Mouse (Mus musculus) embryonic facial prominence, embryonic 14.5 days (tissue): Measurements from ENCODE around the gene Pdia2. TPM values are rescaled to one million over a fixed set of nuclear protein-coding genes. Genes with fewer than 3 reads are reported as not detected.

Experiments used
- ATAC-seq: fragments of 200-750 bp; cut with Nextera tagmentation; 2 replicates; pipeline ENCODE4 v1.8.0; 2017; ENCODE audit warnings: low read depth, moderate number of reproducible peaks, moderate TSS enrichment
- DNase-seq: peaks from one replicate; pipeline ENCODE4 v3.0.0-alpha.2; 2015; ENCODE audit warnings: low spot score
- H3K27ac ChIP-seq: fragments of 300-500 bp; sonication (generic); replicated peaks from 2 replicates; pipeline ENCODE4 v1.5.1; 2014; ENCODE audit warnings: low read depth, mild to moderate bottlenecking, low read length, moderate library complexity
- H3K27me3 ChIP-seq: fragments of 300-500 bp; sonication (generic); replicated peaks from 2 replicates; pipeline ENCODE4 v1.6.1; 2014; ENCODE audit warnings: low read length; ENCODE audit not compliant: control insufficient read depth, insufficient read depth
- H3K36me3 ChIP-seq: fragments of 300-500 bp; sonication (generic); 2 replicates; pipeline ENCODE4 v1.6.1; 2014; ENCODE audit warnings: low read length, mixed read lengths; ENCODE audit not compliant: control insufficient read depth, insufficient read depth
- H3K4me1 ChIP-seq: fragments of 300-500 bp; sonication (generic); 2 replicates; pipeline ENCODE4 v1.6.1; 2014; ENCODE audit warnings: antibody characterized with exemption, low read length; ENCODE audit not compliant: control insufficient read depth, insufficient read depth
- H3K4me2 ChIP-seq: fragments of 300-500 bp; sonication (generic); 2 replicates; pipeline ENCODE4 v1.6.1; 2014; ENCODE audit warnings: low read depth, mild to moderate bottlenecking, low read length, moderate library complexity, mixed read lengths
- H3K4me3 ChIP-seq: fragments of 300-500 bp; sonication (generic); 2 replicates; pipeline ENCODE4 v1.5.1; 2014; ENCODE audit warnings: low read depth, mild to moderate bottlenecking, low read length
- H3K9ac ChIP-seq: fragments of 300-500 bp; sonication (generic); 2 replicates; pipeline ENCODE4 v1.6.1; 2014; ENCODE audit warnings: low read depth, mild to moderate bottlenecking, low read length, moderate library complexity, mixed read lengths
- H3K9me3 ChIP-seq: fragments of 300-500 bp; sonication (generic); 2 replicates; pipeline ENCODE4 v1.6.1; 2016; ENCODE audit warnings: low read length; ENCODE audit not compliant: control insufficient read depth
- WGBS: fragments of 180-500 bp; shearing (Covaris S2); extraction: QIAGEN DNeasy Blood & Tissue Kit; methylation state at CpG from one replicate; pipeline ENCODE4 v1.1.7; 2014; 5-methylcytosine and 5-hydroxymethylcytosine counted together
- polyA plus RNA-seq: library from polyadenylated mRNA; unstranded; fragments of >200 nt; fragmentation: Nextera tagmentation; extraction: Ambion mirVana; gene quantifications from 2 replicates; pipeline ENCODE4 v1.2.1, GENCODE M21; 2014

Gene Pdia2
- 0.43 and 0.85 TPM in 2 replicates for polyA plus RNA-seq

GRCm38 (mm10) chr17:26198892-26199291, at the start of gene Pdia2:
Gene Pdia2 (minus strand): TSS chr17:26199087.
- ATAC-seq: no peak
- H3K9ac ChIP-seq: no peak within 1 kb of the TSS
- peaks cover 7% of the 10 kb centered on the region; the same call in 1 of the 2 replicates for H3K4me1 ChIP-seq
- H3K27me3 ChIP-seq: peaks cover 44% of the 10 kb centered on the region
- DNase-seq: no peak
- WGBS: 68% methylated on average over 4 of the region's 4 CpGs
- no peak within 1 kb of the TSS for H3K4me2 ChIP-seq
- no peak within 1 kb of the TSS for H3K4me3 ChIP-seq
- H3K9me3 ChIP-seq: no peaks in the 10 kb centered on the region
- no peak within 1 kb of the TSS for H3K27ac ChIP-seq
- peaks cover 43% of the 10 kb centered on the region for H3K36me3 ChIP-seq

GRCm38 (mm10) chr17:26244101-26244841, 45.4 kb upstream of the Pdia2 start, which contains the start of gene Fam234a:
Gene Fam234a (minus strand): TSS chr17:26244242.
- peak within 1 kb of the TSS; percentile 74 for H3K4me2 ChIP-seq
- peak; percentile 97 for ATAC-seq
- H3K4me1 ChIP-seq: peaks cover 6% of the 10 kb centered on the region
- H3K36me3 ChIP-seq: no peaks in the 10 kb centered on the region
- H3K4me3 ChIP-seq: peak within 1 kb of the TSS; percentile 84
- H3K27me3 ChIP-seq: no peaks in the 10 kb centered on the region
- no peaks in the 10 kb centered on the region for H3K9me3 ChIP-seq
- H3K27ac ChIP-seq: peak within 1 kb of the TSS; percentile 87
- H3K9ac ChIP-seq: peak within 1 kb of the TSS; percentile 74
- DNase-seq: peak; percentile 98
- WGBS: 7% methylated on average over 27 of the region's 33 CpGs

- ATAC-seq (peak; percentile 80), DNase-seq (peak; percentile 63)
- peak overlapping the region; percentile 74 for H3K27ac ChIP-seq
- H3K4me1 ChIP-seq: peaks cover 6% of the 10 kb centered on the region
- no peaks in the 10 kb centered on the region for H3K27me3 ChIP-seq
- peak overlapping the region; percentile 74 for H3K4me2 ChIP-seq
- under 1% methylated on average over 23 of the region's 32 CpGs for WGBS
- no peaks in the 10 kb centered on the region for H3K36me3 ChIP-seq
- H3K9ac ChIP-seq: peak overlapping the region; percentile 74
- H3K4me3 ChIP-seq: peak overlapping the region; percentile 84
- no peaks in the 10 kb centered on the region for H3K9me3 ChIP-seq
Measured at GRCm38 (mm10) chr17:26243471-26244100, 44.7 kb upstream of the Pdia2 start.

- Histone ChIP-seq H3K4me1 (peaks cover 6% of the 10 kb centered on the region), H3K4me3 (no peak overlapping the region), H3K9ac (no peak overlapping the region), H3K27ac (no peak overlapping the region), H3K9me3 (no peaks in the 10 kb centered on the region), H3K4me2 (no peak overlapping the region), H3K36me3 (no peaks in the 10 kb centered on the region), H3K27me3 (no peaks in the 10 kb centered on the region)
- no peak for ATAC-seq
- no peak for DNase-seq
- 75% methylated on average over 6 of the region's 6 CpGs for WGBS
Measured at GRCm38 (mm10) chr17:26240990-26241389, 42.1 kb upstream of the Pdia2 start.

- peaks cover 6% of the 10 kb centered on the region for H3K4me1 ChIP-seq
- H3K36me3 ChIP-seq: no peaks in the 10 kb centered on the region
- H3K4me3 ChIP-seq: no peak overlapping the region
- no peak for DNase-seq
- H3K27me3 ChIP-seq: no peaks in the 10 kb centered on the region
- ATAC-seq: no peak
- no peak overlapping the region for H3K27ac ChIP-seq
- no peaks in the 10 kb centered on the region for H3K9me3 ChIP-seq
- no peak overlapping the region for H3K4me2 ChIP-seq
- WGBS: 72% methylated on average over 6 of the region's 6 CpGs
- H3K9ac ChIP-seq: no peak overlapping the region
Measured at GRCm38 (mm10) chr17:26240120-26240790, 41.4 kb upstream of the Pdia2 start.

- Histone ChIP-seq H3K27ac (no peak overlapping the region), H3K36me3 (no peaks in the 10 kb centered on the region), H3K4me3 (no peak overlapping the region), H3K4me1 (peaks cover 6% of the 10 kb centered on the region), H3K9ac (no peak overlapping the region), H3K27me3 (no peaks in the 10 kb centered on the region), H3K9me3 (no peaks in the 10 kb centered on the region), H3K4me2 (no peak overlapping the region)
- ATAC-seq: no peak
- WGBS: 59% methylated on average over 2 of the region's 2 CpGs
- no peak for DNase-seq
Measured at GRCm38 (mm10) chr17:26239551-26239950, 40.7 kb upstream of the Pdia2 start.

GRCm38 (mm10) chr17:26237667-26238066, 38.8 kb upstream of the Pdia2 start:
- H3K4me3 ChIP-seq: no peak overlapping the region
- no peaks in the 10 kb centered on the region for H3K36me3 ChIP-seq
- H3K27ac ChIP-seq: no peak overlapping the region
- no peak overlapping the region for H3K9ac ChIP-seq
- WGBS: 84% methylated on average over 10 of the region's 10 CpGs
- H3K9me3 ChIP-seq: no peaks in the 10 kb centered on the region
- no peak for ATAC-seq
- H3K4me2 ChIP-seq: no peak overlapping the region
- H3K4me1 ChIP-seq: no peaks in the 10 kb centered on the region
- H3K27me3 ChIP-seq: no peaks in the 10 kb centered on the region
- no peak for DNase-seq

GRCm38 (mm10) chr17:26235077-26235815, 36.4 kb upstream of the Pdia2 start:
- DNase-seq (peak; percentile 27), ATAC-seq (no peak)
- 41% methylated on average over 13 of the region's 13 CpGs for WGBS
- no peaks in the 10 kb centered on the region for H3K27me3 ChIP-seq
- no peaks in the 10 kb centered on the region for H3K36me3 ChIP-seq
- no peak overlapping the region for H3K4me2 ChIP-seq
- H3K9ac ChIP-seq: no peak overlapping the region
- H3K4me1 ChIP-seq: no peaks in the 10 kb centered on the region
- peak overlapping the region; percentile 17; the same call in 1 of the 2 replicates for H3K27ac ChIP-seq
- no peaks in the 10 kb centered on the region for H3K9me3 ChIP-seq
- H3K4me3 ChIP-seq: no peak overlapping the region
